Mouse (Mus musculus): Measurements from ENCODE around the gene Eif2b1. TPM values are rescaled to one million over a fixed set of nuclear protein-coding genes. Genes with fewer than 3 reads are reported as not detected.

Eif2b1 gene
- polyA plus RNA-seq (2015; fragmentation: Nextera tagmentation; extraction: Ambion mirVana) = 37.3 and 39.0 TPM in 2 replicates

DNA sequence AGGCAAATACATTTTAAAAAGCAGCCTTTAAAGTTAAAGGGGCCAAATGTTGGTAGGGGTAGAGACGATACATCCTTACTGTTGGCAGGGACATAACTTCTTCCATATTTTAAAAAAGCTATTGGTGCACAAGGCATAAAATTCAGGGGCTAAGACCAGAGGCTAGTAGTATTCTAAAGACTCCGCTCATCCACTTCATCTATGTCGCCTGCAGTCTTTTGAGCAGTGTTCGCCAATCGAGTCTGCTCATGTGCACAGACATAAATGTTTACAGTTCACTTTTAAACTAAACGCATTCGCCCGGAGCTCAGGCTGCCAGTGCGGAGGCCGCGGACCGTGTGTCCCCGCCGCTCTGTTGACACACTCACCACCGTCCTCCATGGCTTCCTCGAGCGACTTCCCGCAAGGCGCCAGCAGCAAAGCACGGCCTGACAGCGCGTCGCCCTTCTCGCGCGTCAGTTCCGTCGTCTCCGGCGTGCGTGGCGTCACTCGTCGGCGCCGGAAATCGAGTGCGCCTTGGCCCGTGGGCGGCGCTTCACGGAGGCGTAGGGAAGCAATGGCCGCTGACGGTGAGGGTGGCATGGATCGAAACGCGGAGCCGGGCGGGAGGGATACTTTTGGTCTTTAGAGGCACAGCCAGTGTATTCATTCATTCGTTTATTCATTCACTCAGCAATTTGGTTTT lies at the start of gene Eif2b1, which contains the start of gene Gtf2h3:
Gene Eif2b1 (minus strand): TSS at position 499 of the 685 bp plus-strand sequence.
Gene Gtf2h3 (plus strand): TSS at position 508 of the 685 bp plus-strand sequence.
- Histone ChIP-seq H3K9me3 (ENCODE audit: control insufficient read depth) (no peaks in the 10 kb centered on the region), H3K27ac (ENCODE audit: low read depth, low read length) (no peak within 1 kb of the TSS), H3K4me3 (ENCODE audit: low read depth, low read length) (peak within 1 kb of the TSS; percentile 75), H3K4me1 (replicated peaks; ENCODE audit: control insufficient read depth, insufficient read depth, low read length) (0 out of 2 replicates have a peak, but pooled peaks cover 3% of the 10 kb centered on the region), H3K27me3 (replicated peaks; ENCODE audit: control insufficient read depth, insufficient read depth, low read length) (no peaks in the 10 kb centered on the region), H3K36me3 (ENCODE audit: control insufficient read depth, insufficient read depth) (peaks cover 31% of the 10 kb centered on the region), H3K4me2 (replicated peaks; ENCODE audit: low read depth) (peak within 1 kb of the TSS; percentile 87), H3K9ac (ENCODE audit: low read depth, low read length) (peak within 1 kb of the TSS; percentile 73)
- peak; percentile 90 for ATAC-seq
- WGBS = 1% methylated on average over 51 of the region's 51 CpGs
- TF ChIP-seq CTCF (IDR thresholded peaks at IDR 0.05; ENCODE audit: low read depth) = peak; percentile 39

DNA sequence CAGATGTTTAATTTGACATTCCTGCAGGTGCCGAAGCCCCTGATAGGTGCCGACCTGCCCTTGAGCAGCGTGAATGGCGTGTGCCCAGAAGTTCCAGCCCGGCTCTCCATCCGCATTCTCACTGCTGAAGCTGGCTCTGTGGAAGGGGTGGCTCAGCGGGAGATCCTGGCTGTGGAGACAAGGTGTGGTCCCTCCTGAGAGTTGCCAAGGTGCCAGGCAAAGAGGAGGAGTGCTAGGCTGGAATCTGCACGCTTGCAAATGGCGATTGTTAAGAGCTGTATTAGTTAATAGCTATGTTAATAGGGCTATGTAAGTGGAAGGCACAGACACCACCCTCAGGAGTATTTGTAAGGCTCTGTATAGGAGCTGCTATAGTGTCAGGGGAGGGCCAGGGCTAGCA lies 45.4 kb upstream of the Eif2b1 start:
- Histone ChIP-seq H3K9ac (ENCODE audit: low read depth, low read length) (no peak overlapping the region), H3K36me3 (ENCODE audit: control insufficient read depth, insufficient read depth) (no peaks in the 10 kb centered on the region), H3K27me3 (replicated peaks; ENCODE audit: control insufficient read depth, insufficient read depth, low read length) (no peaks in the 10 kb centered on the region), H3K9me3 (ENCODE audit: control insufficient read depth) (no peaks in the 10 kb centered on the region), H3K4me2 (replicated peaks; ENCODE audit: low read depth) (no peak overlapping the region), H3K27ac (ENCODE audit: low read depth, low read length) (no peak overlapping the region), H3K4me1 (replicated peaks; ENCODE audit: control insufficient read depth, insufficient read depth, low read length) (0 out of 2 replicates have a peak, but pooled peaks cover 5% of the 10 kb centered on the region), H3K4me3 (ENCODE audit: low read depth, low read length) (no peak overlapping the region)
- no peak for TF ChIP-seq CTCF (IDR thresholded peaks at IDR 0.05; ENCODE audit: low read depth)
- 90% methylated on average over 9 of the region's 9 CpGs for WGBS
- no peak for ATAC-seq

DNA sequence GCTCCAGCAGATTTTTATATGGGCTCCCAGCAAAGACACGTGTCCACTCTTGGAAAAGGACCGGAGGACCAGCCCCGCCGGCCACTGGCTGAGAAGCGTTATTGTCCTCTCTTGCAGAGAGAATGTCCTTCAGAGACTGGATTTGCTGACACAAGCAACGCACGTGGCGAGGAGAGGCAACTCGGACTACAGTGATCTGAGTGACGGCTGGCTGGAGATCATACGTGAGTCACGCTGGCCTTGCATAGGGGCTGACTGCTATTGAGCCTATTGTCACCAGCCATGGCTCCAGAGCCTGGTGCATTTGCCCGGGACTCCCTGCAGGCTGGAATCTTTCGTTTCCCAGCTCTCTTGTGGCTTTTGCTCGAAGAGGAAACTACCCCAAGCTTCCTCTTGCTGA lies 44.0 kb upstream of the Eif2b1 start:
- H3K27me3 ChIP-seq (replicated peaks; ENCODE audit: control insufficient read depth, insufficient read depth, low read length) = no peaks in the 10 kb centered on the region
- no peak for ATAC-seq
- no peak overlapping the region for H3K4me2 ChIP-seq (replicated peaks; ENCODE audit: low read depth)
- no peak overlapping the region for H3K27ac ChIP-seq (ENCODE audit: low read depth, low read length)
- TF ChIP-seq CTCF (IDR thresholded peaks at IDR 0.05; ENCODE audit: low read depth) = no peak
- 0 out of 2 replicates have a peak, but pooled peaks cover under 1% of the 10 kb centered on the region for H3K4me1 ChIP-seq (replicated peaks; ENCODE audit: control insufficient read depth, insufficient read depth, low read length)
- H3K9ac ChIP-seq (ENCODE audit: low read depth, low read length) = no peak overlapping the region
- H3K36me3 ChIP-seq (ENCODE audit: control insufficient read depth, insufficient read depth) = no peaks in the 10 kb centered on the region
- H3K9me3 ChIP-seq (ENCODE audit: control insufficient read depth) = no peaks in the 10 kb centered on the region
- H3K4me3 ChIP-seq (ENCODE audit: low read depth, low read length) = no peak overlapping the region
- 84% methylated on average over 15 of the region's 15 CpGs for WGBS

DNA sequence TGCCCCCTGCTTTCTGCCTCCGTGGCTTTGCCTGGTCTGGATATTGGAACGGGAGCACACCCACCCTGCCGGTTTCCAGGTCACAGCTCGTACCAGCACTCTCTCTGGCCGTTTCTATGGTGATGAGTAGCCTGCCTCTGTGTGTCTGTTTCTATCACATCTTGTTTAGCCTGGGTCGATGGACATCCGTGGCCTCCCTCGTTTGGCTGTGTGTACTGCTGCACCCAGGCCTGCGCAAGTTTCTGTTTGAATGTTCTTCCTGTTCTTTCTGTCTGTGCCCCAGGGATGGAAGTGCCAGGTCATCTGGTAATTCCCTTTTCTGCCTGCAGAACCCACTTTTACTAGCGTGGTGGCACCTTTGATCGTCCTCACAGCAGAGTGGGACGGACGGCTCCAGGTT lies 42.4 kb upstream of the Eif2b1 start:
- H3K9me3 ChIP-seq (ENCODE audit: control insufficient read depth) = no peaks in the 10 kb centered on the region
- ATAC-seq = no peak
- TF ChIP-seq CTCF (IDR thresholded peaks at IDR 0.05; ENCODE audit: low read depth) = no peak
- no peak overlapping the region for H3K4me2 ChIP-seq (replicated peaks; ENCODE audit: low read depth)
- H3K9ac ChIP-seq (ENCODE audit: low read depth, low read length) = no peak overlapping the region
- H3K4me1 ChIP-seq (replicated peaks; ENCODE audit: control insufficient read depth, insufficient read depth, low read length) = no peaks in the 10 kb centered on the region
- no peaks in the 10 kb centered on the region for H3K27me3 ChIP-seq (replicated peaks; ENCODE audit: control insufficient read depth, insufficient read depth, low read length)
- no peaks in the 10 kb centered on the region for H3K36me3 ChIP-seq (ENCODE audit: control insufficient read depth, insufficient read depth)
- no peak overlapping the region for H3K27ac ChIP-seq (ENCODE audit: low read depth, low read length)
- 72% methylated on average over 13 of the region's 13 CpGs for WGBS
- H3K4me3 ChIP-seq (ENCODE audit: low read depth, low read length) = no peak overlapping the region

GRCm38 (mm10) chr5:124618711-124619110 lies 39.8 kb upstream of the Eif2b1 start:
- no peak for TF ChIP-seq CTCF (IDR thresholded peaks at IDR 0.05; ENCODE audit: low read depth)
- H3K27ac ChIP-seq (ENCODE audit: low read depth, low read length) = no peak overlapping the region
- no peak for ATAC-seq
- no peak overlapping the region for H3K4me2 ChIP-seq (replicated peaks; ENCODE audit: low read depth)
- WGBS = 80% methylated on average over 10 of the region's 10 CpGs
- H3K9me3 ChIP-seq (ENCODE audit: control insufficient read depth) = no peaks in the 10 kb centered on the region
- no peak overlapping the region for H3K4me3 ChIP-seq (ENCODE audit: low read depth, low read length)
- no peak overlapping the region for H3K9ac ChIP-seq (ENCODE audit: low read depth, low read length)
- H3K27me3 ChIP-seq (replicated peaks; ENCODE audit: control insufficient read depth, insufficient read depth, low read length) = no peaks in the 10 kb centered on the region
- no peaks in the 10 kb centered on the region for H3K4me1 ChIP-seq (replicated peaks; ENCODE audit: control insufficient read depth, insufficient read depth, low read length)
- no peaks in the 10 kb centered on the region; the same call in 1 of the 2 replicates for H3K36me3 ChIP-seq (ENCODE audit: control insufficient read depth, insufficient read depth)

- WGBS = 56% methylated on average over 11 of the region's 11 CpGs
- no peaks in the 10 kb centered on the region for H3K9me3 ChIP-seq (ENCODE audit: control insufficient read depth)
- no peak overlapping the region for H3K9ac ChIP-seq (ENCODE audit: low read depth, low read length)
- no peaks in the 10 kb centered on the region; the same call in 1 of the 2 replicates for H3K36me3 ChIP-seq (ENCODE audit: control insufficient read depth, insufficient read depth)
- no peaks in the 10 kb centered on the region for H3K27me3 ChIP-seq (replicated peaks; ENCODE audit: control insufficient read depth, insufficient read depth, low read length)
- no peak overlapping the region; the same call in 1 of the 2 replicates for H3K4me2 ChIP-seq (replicated peaks; ENCODE audit: low read depth)
- 0 out of 2 replicates have a peak overlapping the region, but pooled peaks have one; percentile 7 for H3K27ac ChIP-seq (ENCODE audit: low read depth, low read length)
- H3K4me1 ChIP-seq (replicated peaks; ENCODE audit: control insufficient read depth, insufficient read depth, low read length) = no peaks in the 10 kb centered on the region
- no peak; the same call in 1 of the 2 replicates for TF ChIP-seq CTCF (IDR thresholded peaks at IDR 0.05; ENCODE audit: low read depth)
- ATAC-seq = peak; percentile 75
- H3K4me3 ChIP-seq (ENCODE audit: low read depth, low read length) = no peak overlapping the region
These were observed 35.8 kb upstream of the Eif2b1 start for GRCm38 (mm10) chr5:124614709-124615108.
